Mouse (Mus musculus) large intestine, adult 2 months (tissue): ENCODE results near the gene Ifit1bl2. TPM values are rescaled to one million over a fixed set of nuclear protein-coding genes. Genes with fewer than 3 reads are reported as not detected.
A peak's percentile ranks its signal among the peaks of the same experiment; 100 is the strongest.
"Not testable (repeated sequence)": the region's sequence is repeated elsewhere in the genome, so short reads cannot be mapped to it uniquely, and the experiment has no call there.

Experiments
- DNase-seq: peaks from one replicate; pipeline ENCODE4 v3.0.0-alpha.2; 2012; ENCODE audit warnings: low read depth, low spot score
- WGBS: fragments of 180-500 bp; shearing (Covaris S2); methylation state at CpG from one replicate; pipeline ENCODE4 v1.1.7; 2018; 5-methylcytosine and 5-hydroxymethylcytosine counted together
- polyA plus RNA-seq: library from polyadenylated mRNA; depleted of rRNA; stranded (reverse); fragments of >200 nt; gene quantifications from 2 replicates; pipeline ENCODE4 v1.2.3, GENCODE M21; 2012; rRNA removed

Ifit1bl2 gene
- 8.8 and 11.3 TPM in 2 replicates for polyA plus RNA-seq

DNA sequence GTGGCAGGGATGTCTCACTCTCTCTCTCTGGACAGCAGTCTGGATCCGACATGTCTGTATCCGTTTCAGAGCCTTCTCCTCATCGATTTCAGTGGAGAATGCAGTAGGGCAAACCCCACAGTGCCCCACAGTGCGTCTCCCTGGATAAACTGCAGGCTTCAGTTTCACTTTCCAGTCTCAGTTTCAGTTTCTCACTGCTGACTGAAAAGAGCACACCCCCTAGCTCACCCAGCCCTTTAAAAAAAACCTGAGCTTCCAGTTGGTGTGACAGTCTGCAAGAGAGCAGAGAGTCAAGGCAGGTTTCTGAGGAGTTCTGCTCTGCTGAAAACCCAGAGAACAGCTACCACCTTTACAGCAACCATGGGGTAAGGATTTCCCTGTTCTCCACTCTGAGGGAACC lies at the start of gene Ifit1bl2, which contains the start of gene Ifit1:
TSS of gene Ifit1bl2 (minus strand) at position 121 of the 400 bp plus-strand sequence.
TSS of gene Ifit1 (plus strand) at position 249 of the 400 bp plus-strand sequence.
- 9% methylated on average over 4 of the region's 4 CpGs for WGBS
- peak; percentile 61 for DNase-seq

DNA sequence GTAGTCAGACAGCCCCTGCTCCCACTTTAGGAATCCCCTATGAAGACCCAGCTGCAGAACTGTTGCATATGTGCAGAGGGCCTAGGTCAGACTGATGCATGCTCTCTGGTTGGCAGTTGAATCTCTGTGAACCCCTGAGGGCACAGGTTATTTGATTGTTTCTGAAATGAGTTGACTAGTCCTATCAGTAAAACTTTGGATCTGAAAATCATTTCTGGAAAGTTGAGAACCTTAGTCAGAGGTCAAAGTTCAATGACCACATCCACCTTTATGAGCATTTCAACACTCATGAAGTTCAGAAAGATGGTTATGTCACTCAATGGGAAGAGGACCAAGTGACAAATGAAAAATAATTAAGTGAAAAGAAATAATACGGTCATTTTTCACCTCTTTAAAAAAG lies 45.0 kb upstream of the Ifit1bl2 start:
- no peak for DNase-seq
- WGBS = 83% methylated on average over 1 of the region's 1 CpGs

DNA sequence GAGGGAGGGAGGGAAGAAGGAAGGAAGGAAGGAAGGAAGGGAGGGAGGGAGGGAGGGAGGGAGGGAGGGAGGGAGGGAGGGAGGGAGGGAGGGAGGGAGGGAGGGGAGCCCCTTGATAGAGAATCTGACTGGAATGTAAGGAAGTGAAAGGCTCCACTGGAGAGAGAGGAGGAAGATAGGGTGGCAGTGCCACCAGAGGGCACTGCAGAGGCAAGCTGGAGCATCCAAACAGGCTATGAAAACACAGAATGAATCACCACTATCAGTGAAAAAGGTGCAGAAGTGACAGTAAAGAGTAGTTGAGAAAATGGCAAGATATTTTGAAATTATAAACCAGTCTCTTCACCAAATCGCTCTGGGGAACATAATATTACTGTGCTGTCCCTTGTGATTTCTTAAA lies 44.3 kb upstream of the Ifit1bl2 start:
- WGBS = 65% methylated on average over 1 of the region's 1 CpGs
- DNase-seq = no peak

DNA sequence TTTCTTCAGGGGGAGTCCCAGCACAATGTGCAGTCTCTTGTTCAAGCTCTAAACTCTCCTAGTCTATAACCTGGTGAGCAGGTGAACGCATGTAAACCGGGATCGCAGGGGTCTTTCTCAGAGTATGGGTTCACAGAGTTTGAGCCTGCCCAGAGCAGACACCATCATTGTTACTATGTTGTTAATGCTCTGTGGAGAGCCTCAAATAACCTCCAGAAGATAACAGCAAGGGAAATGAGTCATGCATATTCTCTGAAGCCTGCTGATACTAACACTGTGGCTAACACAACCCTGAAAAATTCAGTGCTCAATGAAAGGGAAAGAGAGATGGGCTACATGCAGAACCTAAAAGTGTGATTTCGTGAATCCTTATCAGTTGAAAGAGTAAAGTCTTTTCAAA lies 37.9 kb upstream of the Ifit1bl2 start:
- 88% methylated on average over 4 of the region's 4 CpGs for WGBS

DNA sequence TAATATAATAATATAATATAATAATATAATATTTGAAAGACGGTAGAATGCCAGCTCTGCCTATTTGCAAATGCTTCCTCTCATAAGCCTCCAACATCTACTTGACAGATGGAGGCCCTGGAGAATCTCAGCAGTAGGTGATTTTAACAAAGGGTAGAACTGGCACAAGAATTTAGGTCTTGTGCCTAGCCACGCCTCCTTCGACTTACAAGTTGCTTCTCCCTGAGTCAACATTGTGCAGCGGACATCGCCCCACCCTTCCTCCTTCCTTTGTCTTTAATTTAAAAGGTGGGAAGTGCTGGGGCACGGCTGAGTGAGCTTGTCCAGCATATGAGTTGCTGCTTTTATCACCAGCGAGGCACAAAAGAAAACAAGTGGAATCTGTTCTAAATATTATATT lies 32.9 kb upstream of the Ifit1bl2 start:
- no peak for DNase-seq
- WGBS = 31% methylated on average over 7 of the region's 7 CpGs

More for the DNA sequence above, 37.9 kb upstream of the Ifit1bl2 start:
- DNase-seq = no peak

DNA sequence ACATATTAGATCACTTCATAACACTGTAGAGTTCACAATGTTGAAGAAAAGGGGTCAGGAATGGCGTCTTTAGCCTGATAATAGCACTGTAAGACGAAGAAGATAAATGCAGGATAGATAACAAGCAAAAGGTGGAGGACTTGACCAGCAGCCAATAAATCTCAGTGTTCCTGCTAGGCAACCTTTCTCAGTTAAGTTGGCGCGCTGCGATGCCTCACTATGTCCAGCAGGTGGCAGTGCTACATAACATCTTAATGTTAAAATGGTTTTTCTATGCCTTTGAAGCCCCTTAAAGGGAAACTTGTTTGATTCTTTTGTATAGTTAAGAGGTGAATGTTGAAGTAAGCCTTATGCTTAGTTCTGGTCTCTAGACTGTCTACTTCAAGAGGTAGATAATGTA lies 25.6 kb upstream of the Ifit1bl2 start:
- WGBS = under 1% methylated on average over 5 of the region's 5 CpGs
- DNase-seq = peak; percentile 45

DNA sequence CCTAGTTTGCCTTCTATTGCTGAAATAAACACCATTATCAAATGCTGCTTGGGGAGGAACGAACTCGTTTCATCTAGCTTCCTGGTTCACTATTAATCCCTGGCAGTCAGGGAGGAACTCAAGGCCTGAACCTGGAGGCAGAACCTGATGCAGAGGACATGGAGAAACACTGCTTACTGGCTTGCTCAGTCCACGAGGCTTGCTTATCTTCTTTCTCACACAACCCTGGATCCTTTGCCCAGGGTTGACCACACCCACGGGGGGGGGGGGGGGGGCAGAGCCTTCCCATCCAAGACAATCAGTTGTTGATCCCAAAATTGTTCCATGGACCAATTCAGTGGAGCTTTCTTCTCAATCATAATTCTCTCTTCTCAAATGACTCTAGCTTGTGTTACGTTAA lies 22.2 kb upstream of the Ifit1bl2 start:
- no peak for DNase-seq
- WGBS = 30% methylated on average over 5 of the region's 5 CpGs

DNA sequence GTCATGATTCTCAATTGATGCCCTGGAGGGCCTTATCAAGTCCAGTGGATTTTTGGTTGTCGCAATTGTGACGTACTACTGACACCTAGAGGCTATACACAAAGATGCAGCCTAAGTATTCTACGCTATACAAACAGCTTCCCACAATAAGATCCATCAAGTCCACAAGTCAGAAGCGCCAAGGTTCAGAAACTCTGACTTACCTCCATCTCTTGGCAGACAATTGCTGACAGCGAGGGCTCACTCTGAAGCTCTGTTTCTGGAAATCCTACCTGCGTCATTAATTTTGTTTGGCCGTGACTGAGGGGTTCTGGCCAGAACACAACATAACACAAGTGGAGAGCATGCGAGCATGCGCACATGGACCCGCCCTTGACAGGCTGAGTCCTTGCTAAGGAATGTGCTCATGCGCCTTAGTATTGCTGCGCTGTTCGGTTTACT lies 21.5 kb upstream of the Ifit1bl2 start:
- peak; percentile 62 for DNase-seq
- 3% methylated on average over 13 of the region's 13 CpGs for WGBS

DNA sequence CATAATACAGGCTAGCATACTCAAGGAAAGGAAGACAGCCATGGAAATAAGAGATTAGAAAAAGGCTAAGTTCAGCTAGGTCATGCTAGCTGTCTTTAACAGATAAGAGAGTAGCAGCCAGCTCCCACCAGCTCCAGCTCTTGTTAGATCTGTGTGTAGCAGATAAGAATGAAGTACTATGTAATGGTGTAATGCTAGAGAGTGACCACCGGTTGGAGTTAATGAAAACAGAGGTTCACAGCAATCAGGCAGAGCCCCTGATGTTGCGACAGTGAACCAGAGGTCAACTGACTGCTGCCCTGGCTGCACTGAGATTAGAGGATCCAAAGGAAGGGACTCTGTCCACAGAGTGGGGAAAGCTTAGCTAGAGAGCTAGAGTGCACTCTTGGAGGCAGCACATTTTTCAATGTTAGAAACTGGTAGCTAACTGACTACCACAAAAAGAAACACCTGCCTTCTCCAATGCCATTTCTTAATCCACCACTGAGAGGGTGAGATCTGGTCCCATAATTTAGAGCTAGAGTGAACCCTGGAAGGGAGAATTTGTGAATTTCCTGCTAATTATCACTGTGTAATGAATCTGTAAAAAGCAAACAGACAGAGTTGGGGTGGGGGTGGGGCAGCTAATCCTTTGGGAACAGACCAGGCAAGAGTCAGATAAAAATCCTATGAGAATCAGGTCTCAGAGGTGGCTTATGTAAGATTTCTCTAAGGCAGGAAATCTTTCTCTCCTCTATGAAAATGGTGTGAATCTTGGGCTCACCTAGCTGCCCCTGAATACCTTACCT lies 16.2 kb upstream of the Ifit1bl2 start:
- 55% methylated on average over 2 of the region's 2 CpGs for WGBS
- DNase-seq = no peak

DNA sequence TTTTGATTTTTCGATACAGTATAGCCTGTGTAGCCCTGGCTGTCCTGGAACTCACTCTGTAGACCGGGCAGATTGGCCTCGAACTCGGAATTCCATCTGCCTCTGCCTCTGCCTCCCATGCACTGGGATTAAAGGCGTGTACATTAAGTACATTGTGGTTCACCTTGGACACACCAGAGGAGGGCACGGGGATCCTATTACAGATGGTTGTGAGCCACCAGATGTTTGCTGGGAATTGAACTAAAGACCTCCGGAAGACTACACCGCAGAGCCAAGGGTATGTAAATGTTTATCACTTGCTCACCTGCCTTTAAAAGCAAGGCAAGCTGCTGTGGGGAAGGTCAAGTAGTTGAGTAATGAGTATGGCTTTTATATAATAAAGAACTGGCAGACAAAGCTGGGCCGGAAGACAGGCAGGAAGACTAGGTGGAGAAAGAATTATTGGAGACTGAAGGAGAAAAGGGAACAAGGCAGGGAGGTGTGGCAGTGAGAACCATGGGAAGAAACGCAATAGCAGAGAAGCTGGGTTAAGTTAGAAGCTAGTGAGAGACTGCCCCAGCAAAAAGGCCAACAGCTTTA lies 14.8 kb upstream of the Ifit1bl2 start:
- 66% methylated on average over 10 of the region's 10 CpGs for WGBS
- DNase-seq = no peak

DNA sequence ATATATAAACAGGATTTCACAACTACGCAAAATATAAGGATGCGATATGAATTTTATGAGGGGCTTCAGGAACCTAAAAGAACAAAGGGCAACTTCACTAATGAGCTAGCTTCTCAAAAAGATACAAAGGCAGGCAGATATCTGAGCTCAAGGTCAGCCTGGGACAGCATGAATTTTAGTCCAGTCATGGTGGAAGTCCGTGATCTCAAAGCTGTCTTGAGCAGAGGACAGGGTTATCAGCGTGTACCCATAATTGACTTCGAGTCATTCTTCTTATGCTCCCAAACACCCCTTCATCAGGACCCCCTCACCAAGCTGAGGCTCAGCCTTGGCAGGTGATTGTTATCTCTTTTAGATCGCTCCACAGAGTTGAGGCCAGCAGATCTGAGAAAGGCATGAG lies 10.5 kb upstream of the Ifit1bl2 start:
- 86% methylated on average over 6 of the region's 6 CpGs for WGBS
- DNase-seq = no peak

DNA sequence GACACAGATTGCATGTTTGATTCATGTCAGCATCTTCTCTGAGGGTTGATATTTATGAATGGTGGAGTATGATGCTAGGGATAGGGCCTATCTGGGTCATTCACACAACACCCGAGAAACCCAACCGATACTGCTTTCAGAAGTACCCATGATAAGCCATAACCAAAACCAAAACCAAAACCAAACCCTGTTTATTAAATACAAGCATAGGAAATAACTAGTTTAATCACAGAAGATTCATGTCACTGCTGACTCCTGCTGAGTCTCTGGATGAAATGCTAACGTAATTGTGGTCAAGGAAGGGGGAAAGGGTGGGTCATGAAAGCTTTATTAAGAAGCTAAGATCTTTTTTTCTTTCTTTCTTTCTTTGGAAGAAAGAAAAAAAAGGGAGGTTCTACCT lies 9.7 kb upstream of the Ifit1bl2 start:
- no peak for DNase-seq
- WGBS = 74% methylated on average over 3 of the region's 3 CpGs

DNA sequence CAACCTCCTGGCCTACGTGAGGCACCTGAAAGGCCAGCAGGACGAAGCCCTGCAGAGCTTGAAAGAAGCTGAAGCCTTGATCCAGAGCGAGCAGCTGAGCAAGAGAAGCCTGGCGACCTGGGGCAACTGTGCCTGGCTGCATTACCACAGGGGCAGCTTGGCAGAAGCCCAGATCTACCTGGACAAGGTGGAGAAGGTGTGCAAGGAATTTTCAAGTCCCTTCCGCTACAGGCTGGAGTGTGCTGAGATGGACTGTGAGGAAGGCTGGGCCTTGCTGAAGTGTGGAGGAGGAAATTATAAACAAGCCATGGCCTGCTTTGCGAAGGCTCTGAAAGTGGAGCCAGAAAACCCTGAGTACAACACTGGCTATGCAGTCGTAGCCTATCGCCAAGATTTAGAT lies 7.1 kb upstream of the Ifit1bl2 start:
- WGBS = 83% methylated on average over 8 of the region's 8 CpGs
- DNase-seq = not testable (repeated sequence)

DNA sequence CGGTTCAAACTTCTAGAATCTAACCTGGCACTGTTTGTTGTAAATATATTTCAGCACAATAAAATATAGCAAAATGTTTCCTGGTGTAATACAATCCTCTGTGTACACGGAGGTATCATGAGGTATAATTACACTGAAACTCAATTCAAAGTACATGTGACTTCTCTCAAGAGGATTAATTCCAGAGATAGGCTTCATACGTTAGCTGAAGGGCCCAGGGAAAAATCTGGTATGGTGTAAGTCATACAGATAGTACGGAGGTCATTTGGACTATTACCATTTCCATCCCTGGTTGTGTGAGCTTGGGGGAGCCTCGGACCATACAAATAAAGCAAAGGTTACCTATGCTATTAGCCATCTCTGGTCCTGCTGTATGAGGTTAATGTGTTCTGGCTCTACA lies 2.1 kb upstream of the Ifit1bl2 start:
- WGBS = 48% methylated on average over 5 of the region's 5 CpGs
- DNase-seq = no peak

DNA sequence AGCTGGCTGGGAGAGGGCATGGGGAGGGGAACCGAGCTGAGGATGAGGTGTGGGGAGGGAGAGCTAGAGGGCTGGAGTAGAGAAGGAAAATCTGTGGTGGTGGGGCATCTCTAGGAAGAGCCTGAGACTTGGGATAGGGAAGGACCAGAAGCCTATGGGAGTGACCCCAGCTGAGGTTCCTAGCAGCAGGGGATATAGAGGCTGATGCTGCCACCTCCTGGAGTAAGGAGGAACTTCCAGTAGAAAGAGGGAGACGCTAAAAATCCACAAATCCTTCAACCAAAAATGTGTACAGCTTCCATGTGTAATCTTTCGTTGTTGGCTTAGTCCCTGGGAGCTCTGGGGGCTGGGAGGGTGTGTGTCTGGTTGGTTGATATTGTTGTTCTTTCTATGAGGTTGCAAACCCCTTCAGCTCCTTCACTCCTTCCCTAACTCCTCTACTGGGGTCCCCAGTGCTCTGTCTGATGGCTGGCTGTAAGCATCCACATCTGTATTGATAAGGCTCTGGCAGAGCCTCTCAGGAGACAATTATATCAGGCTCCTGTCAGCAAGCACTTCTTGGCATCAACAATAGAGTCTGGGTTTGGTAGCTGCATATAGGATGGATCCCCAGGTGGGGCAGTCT lies 3.5 kb downstream of the Ifit1bl2 start:
- DNase-seq = no peak
- 12% methylated on average over 3 of the region's 3 CpGs for WGBS

DNA sequence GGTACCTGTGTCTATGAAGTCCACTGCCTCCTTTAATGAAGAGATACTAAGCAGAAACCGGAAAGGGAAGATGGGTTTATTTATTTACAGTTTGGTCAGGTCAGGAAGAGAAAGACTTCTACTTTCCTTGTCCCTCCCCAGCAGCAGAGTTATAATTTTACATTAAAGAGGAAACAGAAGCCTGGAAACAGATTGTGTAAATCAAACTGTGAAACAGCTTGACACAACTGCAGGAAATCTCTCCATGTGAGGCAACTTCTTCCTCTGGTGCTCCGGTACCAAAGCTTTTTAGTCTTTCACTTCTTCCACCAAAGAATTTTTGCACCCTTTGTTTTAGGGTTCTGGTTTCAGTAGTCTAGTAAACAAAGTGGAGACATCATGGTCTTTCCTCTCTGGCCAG lies 7.1 kb downstream of the Ifit1bl2 start:
- 59% methylated on average over 2 of the region's 2 CpGs for WGBS
- DNase-seq = no peak

DNA sequence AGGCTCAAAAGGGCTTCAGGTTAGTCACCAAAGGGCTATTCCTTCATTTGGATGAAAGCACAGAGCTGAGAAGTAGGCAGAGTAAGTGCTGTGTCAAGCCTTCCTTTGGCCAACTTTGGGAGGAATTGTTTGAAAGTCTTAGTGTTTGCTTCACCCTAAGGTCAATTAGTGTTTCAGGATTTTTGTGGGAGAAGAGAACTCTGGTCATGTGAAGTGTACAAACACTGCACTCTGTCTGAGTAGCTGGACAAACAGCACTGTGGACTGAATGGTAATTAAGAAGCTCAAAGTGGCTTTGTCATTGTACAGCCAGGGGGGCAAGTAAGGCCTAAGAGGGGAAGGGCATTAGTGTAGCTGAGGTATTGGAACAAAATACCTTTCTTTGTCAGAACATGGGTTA lies 9.1 kb downstream of the Ifit1bl2 start:
- DNase-seq = no peak

DNA sequence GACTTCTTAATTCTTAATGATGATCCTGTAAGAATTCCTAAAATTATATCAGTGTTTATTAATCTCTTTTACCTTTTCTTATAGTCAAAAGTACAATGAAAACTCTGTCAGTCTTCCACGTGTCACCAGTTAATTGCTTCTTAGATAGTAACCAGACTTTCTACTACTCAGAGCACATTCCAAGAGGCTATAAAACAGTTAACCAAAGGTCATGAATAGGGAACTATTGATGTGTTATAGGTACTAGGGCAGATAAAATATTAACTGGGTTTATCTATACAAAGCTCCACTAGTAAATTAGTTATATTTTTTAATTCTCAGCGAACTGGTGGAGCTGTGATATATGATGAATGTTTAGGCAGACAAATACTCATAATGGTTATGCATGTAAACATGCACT lies 13.0 kb downstream of the Ifit1bl2 start:
- DNase-seq = no peak
- 18% methylated on average over 2 of the region's 2 CpGs for WGBS

DNA sequence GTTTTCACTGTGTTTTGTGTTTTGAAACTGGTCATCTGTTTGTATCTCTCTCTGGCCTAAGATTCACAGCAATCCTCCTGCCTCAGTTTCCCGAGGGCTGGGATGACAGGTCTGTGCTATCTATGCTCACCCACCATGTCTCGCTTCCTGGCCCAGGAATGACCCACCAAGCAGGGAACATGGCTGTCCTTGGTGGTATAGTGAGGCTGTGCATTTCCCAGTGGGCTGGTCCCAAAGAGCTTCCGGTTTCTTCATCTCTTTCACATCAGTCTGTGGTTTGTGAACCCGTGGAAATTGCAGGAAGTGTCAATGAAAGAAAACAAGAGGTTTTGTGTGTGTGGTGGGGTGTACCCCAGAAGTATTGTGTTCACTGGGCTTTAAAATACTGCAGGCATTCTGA lies 15.9 kb downstream of the Ifit1bl2 start:
- 83% methylated on average over 4 of the region's 4 CpGs for WGBS

DNA sequence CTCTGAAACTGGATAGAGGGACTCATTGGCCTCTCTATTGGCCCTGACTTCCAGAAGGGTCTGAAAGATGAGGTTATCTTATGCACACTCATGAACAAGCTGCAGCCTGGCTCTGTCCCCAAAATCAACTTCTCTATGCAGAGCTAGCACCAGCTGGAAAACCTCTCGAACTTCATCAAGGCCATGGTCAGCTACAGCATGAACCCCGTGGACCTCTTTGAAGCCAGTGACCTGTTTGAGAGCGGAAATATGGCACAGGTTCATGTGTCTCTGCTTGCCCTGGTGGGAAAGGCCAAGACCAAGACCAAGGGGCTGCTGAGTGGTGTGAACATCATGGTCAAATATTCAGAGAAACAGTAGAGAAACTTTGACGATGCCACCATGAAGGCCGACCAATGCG lies 16.8 kb downstream of the Ifit1bl2 start:
- no peak for DNase-seq
- 95% methylated on average over 6 of the region's 6 CpGs for WGBS

More for the DNA sequence above, 15.9 kb downstream of the Ifit1bl2 start:
- DNase-seq = no peak

DNA sequence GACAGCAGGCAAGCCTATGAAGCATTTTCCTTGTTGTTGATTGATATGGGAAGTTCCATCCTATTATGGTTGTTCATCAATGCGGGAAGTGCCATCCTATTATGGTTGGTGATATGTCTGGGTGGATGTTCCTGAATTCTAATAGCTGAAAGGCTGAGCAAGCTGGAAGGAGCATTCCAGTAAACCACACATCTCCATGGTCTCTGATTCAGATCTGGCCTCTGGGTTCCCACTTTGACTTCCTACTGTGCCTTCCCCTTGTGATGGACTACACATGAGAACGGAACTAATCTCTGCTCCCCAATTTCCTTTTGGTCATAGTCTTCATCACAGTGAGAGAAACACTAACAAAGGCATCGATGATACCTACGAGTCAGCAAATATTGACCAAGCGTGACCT lies 19.7 kb downstream of the Ifit1bl2 start:
- no peak for DNase-seq
- WGBS = 72% methylated on average over 5 of the region's 5 CpGs
